Mouse (Mus musculus): ENCODE measurements around the gene Chrna5. TPM values are rescaled to one million over a fixed set of nuclear protein-coding genes. Genes with fewer than 3 reads are reported as not detected.

Gene Chrna5
- polyA plus RNA-seq, 1 experiment from 2014 or later = 1.0 TPM

DNA sequence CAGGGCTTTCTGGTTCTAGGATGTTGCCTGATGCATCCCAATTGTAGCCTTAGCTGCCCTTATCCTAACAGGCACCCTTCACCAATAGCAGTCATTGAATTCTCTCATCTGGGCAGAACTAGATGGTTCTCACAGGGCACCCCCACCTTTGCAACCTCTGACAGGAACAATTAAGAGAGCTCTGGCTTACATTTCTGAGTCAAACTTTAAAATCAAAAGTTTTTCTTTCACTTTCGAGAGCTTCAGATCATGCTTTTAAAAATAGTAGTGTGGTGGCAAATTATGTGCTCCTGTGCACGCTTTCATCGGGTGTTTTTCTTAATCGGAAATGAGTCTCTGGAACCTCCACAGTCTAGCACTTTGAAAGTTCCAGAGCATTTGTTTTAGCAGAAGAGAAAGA lies 19.6 kb upstream of the Chrna5 start:
- ATAC-seq (no peak), DNase-seq (ENCODE audit: low spot score) (no peak)
- Histone ChIP-seq H3K36me3 (ENCODE audit: control insufficient read depth, insufficient read depth, low read length) (peaks cover 37% of the 10 kb centered on the region), H3K4me2 (ENCODE audit: low read length) (no peak overlapping the region), H3K9me3 (replicated peaks; ENCODE audit: control insufficient read depth, low read length) (no peaks in the 10 kb centered on the region), H3K4me1 (ENCODE audit: control insufficient read depth, insufficient read depth, low read length) (no peaks in the 10 kb centered on the region), H3K4me3 (ENCODE audit: low read depth, low read length) (no peak overlapping the region), H3K27me3 (replicated peaks; ENCODE audit: control insufficient read depth, insufficient read depth, low read length) (no peaks in the 10 kb centered on the region), H3K27ac (ENCODE audit: low read depth, low read length) (no peak overlapping the region), H3K9ac (ENCODE audit: low read length) (no peak overlapping the region)
- 91% methylated on average over 4 of the region's 4 CpGs for WGBS

DNA sequence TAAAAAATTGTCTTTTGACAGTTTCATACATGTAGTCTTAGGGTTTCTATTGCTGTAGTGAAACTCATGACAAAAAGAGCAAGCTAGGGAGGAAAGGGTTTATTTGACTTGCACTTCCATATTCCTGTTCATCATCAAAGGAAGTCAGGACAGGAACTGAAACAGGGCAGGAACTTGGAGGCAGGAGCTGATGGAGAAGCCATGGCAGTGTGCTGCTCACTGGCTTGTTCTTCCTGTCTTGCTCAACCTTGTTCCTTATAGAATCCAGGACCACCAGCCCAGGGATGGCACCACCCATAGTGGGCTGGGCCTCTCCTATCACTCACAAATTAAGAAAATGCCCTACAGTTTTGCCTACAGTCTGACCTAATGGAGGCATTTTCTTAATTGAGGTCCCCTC lies 17.0 kb upstream of the Chrna5 start:
- no peak for ATAC-seq
- no peaks in the 10 kb centered on the region for H3K4me1 ChIP-seq (ENCODE audit: control insufficient read depth, insufficient read depth, low read length)
- no peaks in the 10 kb centered on the region for H3K9me3 ChIP-seq (replicated peaks; ENCODE audit: control insufficient read depth, low read length)
- H3K27ac ChIP-seq (ENCODE audit: low read depth, low read length) = no peak overlapping the region
- peaks cover 13% of the 10 kb centered on the region for H3K36me3 ChIP-seq (ENCODE audit: control insufficient read depth, insufficient read depth, low read length)
- no peak overlapping the region for H3K4me2 ChIP-seq (ENCODE audit: low read length)
- no peak overlapping the region for H3K9ac ChIP-seq (ENCODE audit: low read length)
- no peak for DNase-seq (ENCODE audit: low spot score)
- H3K27me3 ChIP-seq (replicated peaks; ENCODE audit: control insufficient read depth, insufficient read depth, low read length) = no peaks in the 10 kb centered on the region
- H3K4me3 ChIP-seq (ENCODE audit: low read depth, low read length) = no peak overlapping the region

DNA sequence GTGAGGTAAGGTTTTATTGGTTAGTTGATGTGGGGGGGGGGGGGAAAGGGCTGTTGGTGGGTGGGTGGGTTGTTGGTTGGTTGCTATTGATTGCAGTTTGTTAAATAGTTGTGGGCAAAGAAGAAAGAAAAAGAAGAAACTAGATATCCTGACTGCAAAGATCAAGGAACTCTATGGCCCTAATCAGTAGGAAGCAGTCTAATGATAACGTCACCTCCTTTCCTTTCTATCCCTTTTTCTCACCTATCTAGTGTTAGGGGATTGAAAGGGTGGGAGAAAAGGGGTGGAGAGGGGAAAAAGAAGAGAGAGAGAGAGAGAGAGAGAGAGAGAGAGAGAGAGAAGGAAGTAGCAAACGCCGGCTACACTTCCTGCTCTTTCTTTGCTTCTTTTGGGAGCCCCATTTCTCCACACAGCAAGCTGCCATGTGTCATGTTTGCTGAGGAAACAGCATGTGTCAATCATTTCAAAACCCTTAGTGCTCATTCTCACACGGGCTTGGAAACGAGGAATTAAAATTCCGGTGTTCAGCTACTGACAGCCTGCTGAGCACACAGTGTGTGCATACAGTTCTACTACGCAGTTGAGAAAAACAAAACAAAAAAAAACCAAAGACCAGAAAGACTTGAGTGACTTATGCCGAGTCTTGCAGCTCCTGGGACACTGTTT lies 10.6 kb upstream of the Chrna5 start:
- WGBS = 54% methylated on average over 8 of the region's 8 CpGs
- Histone ChIP-seq H3K36me3 (ENCODE audit: control insufficient read depth, insufficient read depth, low read length) (no peaks in the 10 kb centered on the region), H3K27me3 (replicated peaks; ENCODE audit: control insufficient read depth, insufficient read depth, low read length) (no peaks in the 10 kb centered on the region), H3K4me1 (ENCODE audit: control insufficient read depth, insufficient read depth, low read length) (no peaks in the 10 kb centered on the region), H3K9ac (ENCODE audit: low read length) (no peak overlapping the region), H3K27ac (ENCODE audit: low read depth, low read length) (no peak overlapping the region), H3K4me2 (ENCODE audit: low read length) (no peak overlapping the region), H3K4me3 (ENCODE audit: low read depth, low read length) (no peak overlapping the region), H3K9me3 (replicated peaks; ENCODE audit: control insufficient read depth, low read length) (no peaks in the 10 kb centered on the region)
- ATAC-seq (no peak), DNase-seq (ENCODE audit: low spot score) (no peak)

DNA sequence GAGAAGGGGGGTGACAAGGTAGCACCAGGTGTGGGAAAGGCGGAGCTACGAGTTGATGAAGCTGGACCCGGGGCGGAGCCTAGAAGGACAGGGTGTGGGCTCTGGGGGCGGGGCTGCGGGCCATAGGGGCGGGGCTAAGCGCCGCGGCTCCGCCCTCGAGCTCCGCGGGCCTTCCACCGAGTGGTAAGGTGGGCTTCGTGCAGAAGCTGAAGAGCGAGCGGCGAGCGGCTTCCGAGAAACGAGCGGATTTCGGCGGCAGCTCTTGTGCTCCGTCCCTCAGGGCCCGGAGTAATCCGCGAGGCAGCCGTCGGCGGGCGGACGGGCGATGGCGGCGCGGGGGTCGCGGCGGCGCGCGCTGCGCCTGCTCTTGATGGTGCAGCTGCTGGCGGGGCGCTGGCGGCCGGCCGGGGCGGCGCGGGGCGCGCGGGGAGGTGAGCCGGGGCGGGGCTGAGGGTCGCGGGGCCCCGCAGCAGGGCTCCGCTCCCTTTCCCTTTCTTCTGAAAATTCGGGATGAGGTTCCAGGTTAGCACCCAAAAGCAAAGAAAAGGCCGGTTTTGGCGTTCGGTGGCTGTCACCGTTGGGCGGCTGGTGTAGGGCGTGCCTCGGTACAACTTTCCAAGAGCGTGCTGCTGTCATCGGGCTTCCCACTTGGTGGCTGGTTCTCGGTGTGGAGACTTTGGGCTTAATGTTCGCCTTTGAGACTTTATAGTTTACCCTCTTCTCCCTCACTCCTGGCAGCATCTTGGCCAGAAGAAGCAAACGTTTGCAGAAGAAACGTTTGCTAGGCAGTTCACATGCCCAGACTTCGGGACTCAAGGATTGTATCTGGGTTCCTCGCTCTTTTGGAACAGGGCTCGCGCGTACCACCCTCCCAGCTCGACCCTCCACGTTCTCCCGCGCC lies 861 bp downstream of the Chrna5 start:
- Histone ChIP-seq H3K4me2 (ENCODE audit: low read length) (peak overlapping the region; percentile 90), H3K9me3 (replicated peaks; ENCODE audit: control insufficient read depth, low read length) (no peaks in the 10 kb centered on the region), H3K4me1 (ENCODE audit: control insufficient read depth, insufficient read depth, low read length) (peaks cover 9% of the 10 kb centered on the region), H3K27me3 (replicated peaks; ENCODE audit: control insufficient read depth, insufficient read depth, low read length) (peaks cover 20% of the 10 kb centered on the region), H3K9ac (ENCODE audit: low read length) (peak overlapping the region; percentile 59), H3K36me3 (ENCODE audit: control insufficient read depth, insufficient read depth, low read length) (no peaks in the 10 kb centered on the region), H3K27ac (ENCODE audit: low read depth, low read length) (no peak overlapping the region), H3K4me3 (ENCODE audit: low read depth, low read length) (peak overlapping the region; percentile 54)
- 1% methylated on average over 68 of the region's 85 CpGs for WGBS
- ATAC-seq (peak; percentile 92), DNase-seq (ENCODE audit: low spot score) (peak; percentile 59)

DNA sequence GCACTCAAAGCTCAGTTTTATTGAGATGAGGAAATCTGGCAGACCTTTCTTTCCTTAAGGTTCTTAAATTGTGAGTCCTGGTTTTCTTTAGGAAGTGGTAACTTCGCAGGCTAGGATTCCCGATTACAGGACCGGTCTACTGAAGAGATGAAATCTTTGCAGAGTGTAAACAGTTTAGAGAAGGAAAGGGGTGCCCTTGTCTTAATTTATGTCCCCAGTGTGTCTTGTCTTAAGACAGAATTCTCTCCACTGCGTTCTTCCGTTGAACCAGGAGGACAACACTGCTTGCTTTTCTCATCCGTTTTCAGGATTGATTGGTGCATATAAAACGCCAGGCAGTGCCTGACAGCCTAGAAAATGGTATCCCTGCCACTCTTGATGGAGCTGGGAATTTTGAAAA lies 1.7 kb downstream of the Chrna5 start:
- 8% methylated on average over 7 of the region's 7 CpGs for WGBS
- ATAC-seq (no peak), DNase-seq (ENCODE audit: low spot score) (no peak)

DNA sequence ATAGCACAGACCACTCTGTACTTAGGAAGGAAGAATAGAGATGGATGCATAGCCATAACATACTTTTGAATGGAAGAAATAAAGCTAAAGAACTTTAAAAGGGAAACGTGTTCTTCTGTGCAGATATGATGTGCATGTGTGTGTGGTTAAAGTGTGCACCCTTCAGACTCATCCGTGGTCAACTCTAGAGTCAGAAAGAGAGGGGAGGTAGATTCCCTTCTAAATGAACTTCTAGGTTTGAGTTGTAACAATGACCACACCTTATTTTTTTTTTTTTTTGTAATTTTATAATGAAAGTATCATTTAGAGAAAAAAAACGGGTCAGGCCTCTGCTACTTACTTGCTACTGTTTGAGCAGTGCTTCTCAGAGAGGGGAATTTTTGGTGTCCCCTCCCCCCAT lies 9.7 kb downstream of the Chrna5 start:
- Histone ChIP-seq H3K4me3 (ENCODE audit: low read depth, low read length) (no peak overlapping the region), H3K27ac (ENCODE audit: low read depth, low read length) (no peak overlapping the region), H3K4me2 (ENCODE audit: low read length) (no peak overlapping the region), H3K4me1 (ENCODE audit: control insufficient read depth, insufficient read depth, low read length) (no peaks in the 10 kb centered on the region), H3K27me3 (replicated peaks; ENCODE audit: control insufficient read depth, insufficient read depth, low read length) (no peaks in the 10 kb centered on the region), H3K9me3 (replicated peaks; ENCODE audit: control insufficient read depth, low read length) (no peaks in the 10 kb centered on the region), H3K36me3 (ENCODE audit: control insufficient read depth, insufficient read depth, low read length) (no peaks in the 10 kb centered on the region), H3K9ac (ENCODE audit: low read length) (no peak overlapping the region)
- WGBS = 76% methylated on average over 3 of the region's 3 CpGs
- no peak for ATAC-seq
- DNase-seq (ENCODE audit: low spot score) = no peak

More for the DNA sequence above, 1.7 kb downstream of the Chrna5 start:
- H3K4me1 ChIP-seq (ENCODE audit: control insufficient read depth, insufficient read depth, low read length) = peaks cover 9% of the 10 kb centered on the region
- peaks cover 20% of the 10 kb centered on the region for H3K27me3 ChIP-seq (replicated peaks; ENCODE audit: control insufficient read depth, insufficient read depth, low read length)
- H3K4me2 ChIP-seq (ENCODE audit: low read length) = peak overlapping the region; percentile 90
- no peaks in the 10 kb centered on the region for H3K9me3 ChIP-seq (replicated peaks; ENCODE audit: control insufficient read depth, low read length)
- no peak overlapping the region for H3K9ac ChIP-seq (ENCODE audit: low read length)
- no peaks in the 10 kb centered on the region for H3K36me3 ChIP-seq (ENCODE audit: control insufficient read depth, insufficient read depth, low read length)
- peak overlapping the region; percentile 54; the same call in 1 of the 2 replicates for H3K4me3 ChIP-seq (ENCODE audit: low read depth, low read length)
- H3K27ac ChIP-seq (ENCODE audit: low read depth, low read length) = no peak overlapping the region

DNA sequence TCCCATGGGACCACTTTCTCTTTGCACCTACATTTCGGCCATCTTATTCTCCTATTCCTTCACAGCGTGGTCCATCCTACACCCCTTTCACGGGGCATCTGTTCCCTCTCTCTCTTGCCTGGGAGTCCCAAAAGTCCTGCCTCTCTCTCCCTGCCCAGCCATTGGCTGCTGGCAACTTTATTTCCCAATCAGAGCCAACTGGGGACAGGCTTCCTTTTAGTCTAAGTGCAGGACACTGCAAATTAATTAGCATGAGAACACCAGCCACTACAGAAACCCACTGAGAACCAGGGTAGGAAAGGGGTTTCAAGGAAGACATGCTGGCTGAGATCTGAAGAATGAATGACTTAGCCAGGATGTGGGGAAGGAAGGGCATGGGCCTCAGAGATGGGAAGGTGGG lies 13.7 kb downstream of the Chrna5 start:
- no peaks in the 10 kb centered on the region for H3K4me1 ChIP-seq (ENCODE audit: control insufficient read depth, insufficient read depth, low read length)
- DNase-seq (ENCODE audit: low spot score) (no peak), ATAC-seq (no peak)
- no peaks in the 10 kb centered on the region for H3K9me3 ChIP-seq (replicated peaks; ENCODE audit: control insufficient read depth, low read length)
- H3K9ac ChIP-seq (ENCODE audit: low read length) = no peak overlapping the region
- H3K27ac ChIP-seq (ENCODE audit: low read depth, low read length) = no peak overlapping the region
- 45% methylated on average over 3 of the region's 3 CpGs for WGBS
- no peak overlapping the region for H3K4me3 ChIP-seq (ENCODE audit: low read depth, low read length)
- no peak overlapping the region for H3K4me2 ChIP-seq (ENCODE audit: low read length)
- H3K36me3 ChIP-seq (ENCODE audit: control insufficient read depth, insufficient read depth, low read length) = no peaks in the 10 kb centered on the region
- no peaks in the 10 kb centered on the region for H3K27me3 ChIP-seq (replicated peaks; ENCODE audit: control insufficient read depth, insufficient read depth, low read length)

DNA sequence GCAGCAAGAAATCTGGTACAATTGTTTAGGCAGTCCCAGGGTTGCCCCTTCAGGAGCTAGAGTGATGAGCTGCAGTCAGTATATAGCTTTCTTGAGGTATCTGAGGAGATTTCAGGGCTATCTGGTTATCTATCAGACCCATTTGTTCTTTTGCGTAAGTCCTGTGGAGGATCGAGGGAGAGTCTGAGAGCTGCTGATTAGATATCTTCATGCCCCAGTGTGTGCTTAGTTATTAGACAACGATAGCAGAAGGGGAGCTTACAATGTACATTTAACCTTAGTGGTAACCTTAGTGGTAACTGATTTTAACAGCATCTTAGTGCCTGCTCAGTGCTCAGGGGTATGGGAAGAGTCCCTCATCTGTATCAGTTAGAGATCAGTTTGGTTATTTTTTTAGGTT lies 15.0 kb downstream of the Chrna5 start:
- DNase-seq (ENCODE audit: low spot score) (no peak), ATAC-seq (no peak)
- Histone ChIP-seq H3K4me3 (ENCODE audit: low read depth, low read length) (no peak overlapping the region), H3K4me2 (ENCODE audit: low read length) (no peak overlapping the region), H3K4me1 (ENCODE audit: control insufficient read depth, insufficient read depth, low read length) (no peaks in the 10 kb centered on the region), H3K27ac (ENCODE audit: low read depth, low read length) (no peak overlapping the region), H3K36me3 (ENCODE audit: control insufficient read depth, insufficient read depth, low read length) (no peaks in the 10 kb centered on the region), H3K27me3 (replicated peaks; ENCODE audit: control insufficient read depth, insufficient read depth, low read length) (no peaks in the 10 kb centered on the region), H3K9ac (ENCODE audit: low read length) (no peak overlapping the region), H3K9me3 (replicated peaks; ENCODE audit: control insufficient read depth, low read length) (no peaks in the 10 kb centered on the region)
- WGBS = 91% methylated on average over 3 of the region's 3 CpGs

DNA sequence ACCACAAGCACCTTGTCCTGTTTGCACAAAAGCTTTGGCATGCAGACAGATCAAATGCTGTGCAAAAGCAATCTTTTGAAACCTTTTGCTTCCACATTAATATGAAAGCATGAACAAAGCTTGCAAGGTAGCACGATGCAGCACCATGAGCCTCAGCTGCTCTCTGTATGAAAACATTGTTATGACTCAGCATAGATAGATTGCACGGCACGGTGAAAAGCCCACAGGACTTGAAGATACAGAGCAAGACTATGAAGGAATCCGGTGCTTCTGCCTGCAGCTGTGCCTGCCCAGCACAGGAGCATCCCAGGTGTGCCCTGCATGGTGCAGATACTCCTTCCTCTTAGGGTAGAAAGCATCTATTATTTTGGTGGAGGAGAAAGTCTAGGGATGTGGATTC lies 22.9 kb downstream of the Chrna5 start:
- WGBS = 70% methylated on average over 4 of the region's 4 CpGs
- DNase-seq (ENCODE audit: low spot score) (no peak), ATAC-seq (no peak)
- no peak overlapping the region for H3K27ac ChIP-seq (ENCODE audit: low read depth, low read length)
- H3K9me3 ChIP-seq (replicated peaks; ENCODE audit: control insufficient read depth, low read length) = no peaks in the 10 kb centered on the region
- no peaks in the 10 kb centered on the region for H3K36me3 ChIP-seq (ENCODE audit: control insufficient read depth, insufficient read depth, low read length)
- no peak overlapping the region for H3K4me3 ChIP-seq (ENCODE audit: low read depth, low read length)
- no peak overlapping the region for H3K9ac ChIP-seq (ENCODE audit: low read length)
- no peaks in the 10 kb centered on the region for H3K4me1 ChIP-seq (ENCODE audit: control insufficient read depth, insufficient read depth, low read length)
- H3K27me3 ChIP-seq (replicated peaks; ENCODE audit: control insufficient read depth, insufficient read depth, low read length) = no peaks in the 10 kb centered on the region
- no peak overlapping the region for H3K4me2 ChIP-seq (ENCODE audit: low read length)

Data from forebrain, embryonic 14.5 days (tissue).